Mouse (Mus musculus): ENCODE data around the gene Ints6l. TPM values are rescaled to one million over a fixed set of nuclear protein-coding genes. Genes with fewer than 3 reads are reported as not detected.

The Ints6l gene
- polyA plus RNA-seq, 1 experiment from 2014 or later: 24.8 TPM

GRCm38 (mm10) chrX:56553584-56553983 is 98.9 kb downstream of the Ints6l start:
- Histone ChIP-seq H3K4me1 (no peaks in the 10 kb centered on the region), H3K27me3 (replicated peaks; ENCODE audit: low read depth, poor library complexity, severe bottlenecking) (no peaks in the 10 kb centered on the region), H3K9me3 (no peaks in the 10 kb centered on the region), H3K36me3 (replicated peaks) (no peaks in the 10 kb centered on the region), H3K27ac (replicated peaks) (no peak overlapping the region), H3K4me3 (no peak overlapping the region)
- DNase-seq (ENCODE audit: low spot score): no peak
- 80% methylated on average over 3 of the region's 3 CpGs for WGBS

Other genes with a start within 250 kb of the Ints6l start
- not detected in 2 replicates for gene Gm773, start 242.0 kb upstream of the Ints6l start, polyA plus RNA-seq (2016; fragmentation: Nextera tagmentation; extraction: Ambion mirVana)
- 7.8 and 8.0 TPM in 2 replicates for gene Zfp449, start 108.5 kb upstream of the Ints6l start, polyA plus RNA-seq (2016; fragmentation: Nextera tagmentation; extraction: Ambion mirVana)
- 5.3 and 6.7 TPM in 2 replicates for gene Smim10l2a, start 80.3 kb upstream of the Ints6l start, polyA plus RNA-seq (2016; fragmentation: Nextera tagmentation; extraction: Ambion mirVana)
- gene Gm2174, start 6.9 kb upstream of the Ints6l start, polyA plus RNA-seq (2016; fragmentation: Nextera tagmentation; extraction: Ambion mirVana): 0.61 and 1.2 TPM in 2 replicates
- gene Gm10477, start 69.9 kb downstream of the Ints6l start, polyA plus RNA-seq (2016; fragmentation: Nextera tagmentation; extraction: Ambion mirVana): not detected in 2 replicates
- not detected in 2 replicates for gene Gm648, start 94.7 kb downstream of the Ints6l start, polyA plus RNA-seq (2016; fragmentation: Nextera tagmentation; extraction: Ambion mirVana)
- gene Mmgt1, start 143.2 kb downstream of the Ints6l start, polyA plus RNA-seq (2016; fragmentation: Nextera tagmentation; extraction: Ambion mirVana): 34.4 and 37.1 TPM in 2 replicates
- gene Slc9a6, start 154.9 kb downstream of the Ints6l start, polyA plus RNA-seq (2016; fragmentation: Nextera tagmentation; extraction: Ambion mirVana): 8.9 and 9.9 TPM in 2 replicates

All from embryonic facial prominence, embryonic 10.5 days (tissue).